Mouse (Mus musculus): ENCODE data around the gene Vps4b.

DNA sequence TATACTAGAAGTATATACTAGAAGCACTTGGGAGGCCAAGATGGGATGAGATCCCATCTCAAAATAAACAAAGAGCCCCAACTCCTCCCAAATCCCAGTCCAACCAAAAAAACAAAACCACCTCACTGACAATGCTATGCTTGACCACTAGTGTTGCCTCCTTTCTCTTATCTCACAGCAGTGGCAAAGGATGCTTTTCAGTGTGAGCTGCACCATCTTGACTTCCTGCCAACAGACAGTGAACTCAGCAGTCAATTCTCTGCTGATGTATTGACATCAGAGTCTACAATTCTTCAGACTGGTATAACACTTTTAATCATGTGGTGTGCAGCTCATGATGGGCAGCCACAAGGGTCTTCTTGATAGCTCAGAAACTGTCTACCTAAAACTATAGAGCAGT is 27.8 kb downstream of the Vps4b start:
- no peak for TF ChIP-seq EP300 (IDR thresholded peaks at IDR 0.05; ENCODE audit: low read depth)
- no peak for TF ChIP-seq CTCF (IDR thresholded peaks at IDR 0.05; ENCODE audit: low read depth)

Measured in heart, postnatal 0 days (tissue).